Mouse (Mus musculus) heart, postnatal 0 days (tissue): ENCODE data around the gene Kat6b. TPM values are rescaled to one million over a fixed set of nuclear protein-coding genes. Genes with fewer than 3 reads are reported as not detected.
"Not testable (repeated sequence)": the region's sequence is repeated elsewhere in the genome, so short reads cannot be mapped to it uniquely, and the experiment has no call there.

Experiments used
- ATAC-seq: fragments of 200-750 bp; cut with Nextera tagmentation; 2 replicates; pipeline ENCODE4 v1.8.0; 2017; ENCODE audit warnings: low read depth, moderate number of reproducible peaks, moderate library complexity; ENCODE audit not compliant: insufficient read depth
- DNase-seq: peaks from one replicate; pipeline ENCODE4 v3.0.0-alpha.2; 2016; ENCODE audit warnings: low spot score
- H3K27ac ChIP-seq: fragments of 300-500 bp; sonication (generic); 2 replicates; pipeline ENCODE4 v1.5.1; 2014; ENCODE audit warnings: low read depth, mild to moderate bottlenecking
- H3K27me3 ChIP-seq: fragments of 300-500 bp; sonication (generic); 2 replicates; pipeline ENCODE4 v1.6.1; 2014; ENCODE audit warnings: low read length, mixed read lengths; ENCODE audit not compliant: control insufficient read depth, insufficient read depth
- H3K36me3 ChIP-seq: fragments of 300-500 bp; sonication (generic); replicated peaks from 2 replicates; pipeline ENCODE4 v1.6.1; 2014; ENCODE audit warnings: low read length, mixed read lengths; ENCODE audit not compliant: control insufficient read depth, insufficient read depth
- H3K4me1 ChIP-seq: fragments of 300-500 bp; sonication (generic); 2 replicates; pipeline ENCODE4 v1.6.1; 2014; ENCODE audit warnings: antibody characterized with exemption; ENCODE audit not compliant: control insufficient read depth, insufficient read depth
- H3K4me2 ChIP-seq: fragments of 300-500 bp; sonication (generic); 2 replicates; pipeline ENCODE4 v1.6.1; 2014; ENCODE audit warnings: low read depth, mild to moderate bottlenecking, low read length, moderate library complexity
- H3K4me3 ChIP-seq: fragments of 300-500 bp; sonication (generic); 2 replicates; pipeline ENCODE4 v1.5.1; 2014; ENCODE audit warnings: low read depth, low read length
- H3K9ac ChIP-seq: fragments of 300-500 bp; sonication (generic); replicated peaks from 2 replicates; pipeline ENCODE4 v1.6.1; 2014; ENCODE audit warnings: low read depth, low read length, mixed read lengths
- H3K9me3 ChIP-seq: fragments of 300-500 bp; sonication (generic); replicated peaks from 2 replicates; pipeline ENCODE4 v1.6.1; 2016; ENCODE audit warnings: low read length; ENCODE audit not compliant: control insufficient read depth
- CTCF ChIP-seq: IDR thresholded peaks from 2 replicates; pipeline ENCODE4 v1.5.1; 2016; ENCODE audit warnings: antibody characterized with exemption, control low read depth, low read depth
- EP300 ChIP-seq: IDR thresholded peaks from 2 replicates; pipeline ENCODE4 v1.6.1; 2016; ENCODE audit warnings: antibody characterized with exemption, low read depth
- WGBS: fragments of 180-500 bp; shearing (Covaris S2); extraction: QIAGEN DNeasy Blood & Tissue Kit; methylation state at CpG from one replicate; pipeline ENCODE4 v1.1.7; 2014; 5-methylcytosine and 5-hydroxymethylcytosine counted together
- polyA plus RNA-seq: library from polyadenylated mRNA; unstranded; fragments of >200 nt; fragmentation: Nextera tagmentation; extraction: Ambion mirVana; gene quantifications from 2 replicates; pipeline ENCODE4 v1.2.1, GENCODE M21; 2015
- total RNA-seq: library from RNA; depleted of rRNA; stranded (reverse); fragments of >200 nt; gene quantifications from 2 replicates; pipeline ENCODE4 v1.2.3, GENCODE M21; 2014; ENCODE audit warnings: low replicate concordance

Kat6b gene
- total and polyA plus RNA-seq, 2 experiments from 2014 or later, result 5.4 to 52.9 TPM

DNA sequence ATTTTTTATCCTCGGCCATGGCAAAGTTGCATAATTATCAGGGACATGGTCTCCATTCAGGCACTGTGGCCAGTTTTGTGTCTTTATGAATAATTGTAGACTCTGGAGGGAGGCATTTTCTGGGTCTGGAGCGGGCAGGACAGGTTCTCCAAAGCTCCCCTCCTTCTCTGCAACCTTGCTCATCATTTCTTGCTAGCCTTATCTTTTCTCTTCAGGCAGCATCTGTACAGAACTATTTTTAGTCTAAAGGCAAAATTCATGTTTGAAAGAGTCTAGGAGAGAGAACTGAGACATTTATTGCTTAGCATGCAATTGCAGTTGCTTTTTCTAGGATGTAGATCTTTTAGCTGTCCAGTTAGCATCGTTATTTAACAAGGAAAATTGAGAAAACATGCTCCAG lies 38.1 kb downstream of the Kat6b start:
- no peak overlapping the region for H3K4me3 ChIP-seq
- TF ChIP-seq EP300 (no peak), CTCF (no peak)
- no peak overlapping the region for H3K27ac ChIP-seq
- H3K4me2 ChIP-seq, result no peak overlapping the region
- ATAC-seq (no peak), DNase-seq (no peak)
- H3K9me3 ChIP-seq, result no peaks in the 10 kb centered on the region
- H3K4me1 ChIP-seq, result peaks cover 33% of the 10 kb centered on the region
- 71% methylated on average over 3 of the region's 3 CpGs for WGBS
- no peak overlapping the region for H3K9ac ChIP-seq
- peaks cover 27% of the 10 kb centered on the region for H3K36me3 ChIP-seq
- H3K27me3 ChIP-seq, result no peaks in the 10 kb centered on the region

- ATAC-seq (no peak), DNase-seq (no peak)
- no peaks in the 10 kb centered on the region for H3K9me3 ChIP-seq
- H3K27me3 ChIP-seq, result no peaks in the 10 kb centered on the region
- no peak overlapping the region for H3K9ac ChIP-seq
- H3K27ac ChIP-seq, result peak overlapping the region; percentile 66
- peaks cover 42% of the 10 kb centered on the region for H3K4me1 ChIP-seq
- no peak for TF ChIP-seq EP300
- no peak for TF ChIP-seq CTCF
- no peak overlapping the region for H3K4me2 ChIP-seq
- 54% methylated on average over 7 of the region's 7 CpGs for WGBS
- H3K4me3 ChIP-seq, result no peak overlapping the region
- H3K36me3 ChIP-seq, result peaks cover 27% of the 10 kb centered on the region
These were observed 39.3 kb downstream of the Kat6b start for GRCm38 (mm10) chr14:21520496-21520895.

GRCm38 (mm10) chr14:21521496-21521895 lies 40.3 kb downstream of the Kat6b start:
- ATAC-seq, H3K27me3 ChIP-seq, H3K4me3 ChIP-seq, DNase-seq, H3K9me3 ChIP-seq, H3K9ac ChIP-seq, H3K4me2 ChIP-seq, H3K27ac ChIP-seq: not testable (repeated sequence)
- Histone ChIP-seq H3K4me1 (peaks cover 47% of the 10 kb centered on the region), H3K36me3 (peaks cover 27% of the 10 kb centered on the region)
- WGBS, result 84% methylated on average over 3 of the region's 4 CpGs

- TF ChIP-seq EP300 (no peak), CTCF (no peak)
- Histone ChIP-seq H3K4me1 (peaks cover 47% of the 10 kb centered on the region), H3K9ac (no peak overlapping the region), H3K4me2 (peak overlapping the region; percentile 21; the same call in 1 of the 2 replicates), H3K27me3 (no peaks in the 10 kb centered on the region), H3K9me3 (no peaks in the 10 kb centered on the region), H3K4me3 (no peak overlapping the region), H3K36me3 (peaks cover 18% of the 10 kb centered on the region), H3K27ac (0 out of 2 replicates have a peak overlapping the region, but pooled peaks have one; percentile 2)
- WGBS, result 60% methylated on average over 16 of the region's 16 CpGs
- no peak for DNase-seq
- ATAC-seq, result no peak
These were observed 41.2 kb downstream of the Kat6b start for GRCm38 (mm10) chr14:21522312-21522978.

GRCm38 (mm10) chr14:21523234-21523633 lies 42.0 kb downstream of the Kat6b start:
- Histone ChIP-seq H3K4me2 (no peak overlapping the region), H3K27me3 (no peaks in the 10 kb centered on the region), H3K4me1 (peaks cover 47% of the 10 kb centered on the region), H3K9ac (no peak overlapping the region), H3K27ac (peak overlapping the region; percentile 4), H3K36me3 (peaks cover 12% of the 10 kb centered on the region; the same call in 1 of the 2 replicates), H3K4me3 (no peak overlapping the region), H3K9me3 (no peaks in the 10 kb centered on the region)
- no peak for TF ChIP-seq CTCF
- no peak for TF ChIP-seq EP300
- 33% methylated on average over 9 of the region's 9 CpGs for WGBS
- DNase-seq (no peak), ATAC-seq (no peak)

- TF ChIP-seq CTCF (no peak), EP300 (no peak)
- no peak for DNase-seq
- H3K27ac ChIP-seq, result peak overlapping the region; percentile 4
- H3K36me3 ChIP-seq, result 0 out of 2 replicates have a peak, but pooled peaks cover 9% of the 10 kb centered on the region
- H3K4me3 ChIP-seq, result no peak overlapping the region
- no peak overlapping the region for H3K4me2 ChIP-seq
- no peaks in the 10 kb centered on the region for H3K27me3 ChIP-seq
- H3K9me3 ChIP-seq, result no peaks in the 10 kb centered on the region
- H3K4me1 ChIP-seq, result peaks cover 47% of the 10 kb centered on the region
- H3K9ac ChIP-seq, result no peak overlapping the region
- WGBS, result 17% methylated on average over 3 of the region's 3 CpGs
- no peak; the same call in 1 of the 2 replicates for ATAC-seq
These were observed 42.7 kb downstream of the Kat6b start for GRCm38 (mm10) chr14:21523851-21524441.
